Mouse (Mus musculus) cerebellum, adult 2 months (tissue): ENCODE results near the gene Ephb6.

Source experiments
- CTCF ChIP-seq: fragments of 200-500 bp; IDR thresholded peaks from 2 replicates; pipeline ENCODE4 v1.5.1; 2011; ENCODE audit warnings: low read depth, mild to moderate bottlenecking, control low read depth, low read length, moderate library complexity, borderline replicate concordance; ENCODE audit not compliant: insufficient read depth
- POLR2A ChIP-seq: fragments of 200-500 bp; IDR thresholded peaks from 2 replicates; pipeline ENCODE4 v1.6.1; 2011; ENCODE audit warnings: low read length, control low read depth, borderline replicate concordance; ENCODE audit not compliant: insufficient read depth

- TF ChIP-seq CTCF (no peak), POLR2A (no peak)
These were observed 48.9 kb upstream of the Ephb6 start for GRCm38 (mm10) chr6:41556389-41556788.
